Mouse (Mus musculus): ENCODE data around the gene Vmn2r27. TPM values are rescaled to one million over a fixed set of nuclear protein-coding genes. Genes with fewer than 3 reads are reported as not detected.

The Vmn2r27 gene
- not detected for polyA plus RNA-seq (2017; shearing (Covaris generic))

GRCm38 (mm10) chr6:124231756-124232155 lies at the start of gene Vmn2r27:
TSS of gene Vmn2r27 (minus strand) at chr6:124231856.

Other genes starting within 250 kb of the Vmn2r27 start
- gene Vmn2r26, start 207.3 kb downstream of the Vmn2r27 start, polyA plus RNA-seq (2017; shearing (Covaris generic)): not detected
- 0.70 TPM for gene Cd163, start 72.8 kb upstream of the Vmn2r27 start, polyA plus RNA-seq (2017; shearing (Covaris generic))
- 67.9 TPM for gene Pex5, start 183.2 kb upstream of the Vmn2r27 start, polyA plus RNA-seq (2017; shearing (Covaris generic))
- gene Clstn3, start 232.9 kb upstream of the Vmn2r27 start, polyA plus RNA-seq (2017; shearing (Covaris generic)): 0.85 TPM